Mouse (Mus musculus) embryonic facial prominence, embryonic 11.5 days (tissue): ENCODE data around the gene Fam163a. TPM values are rescaled to one million over a fixed set of nuclear protein-coding genes. Genes with fewer than 3 reads are reported as not detected.

Source experiments
- ATAC-seq: fragments of 200-750 bp; cut with Nextera tagmentation; replicated peaks from 2 replicates; pipeline ENCODE4 v1.8.0; 2017; ENCODE audit warnings: low read depth; ENCODE audit not compliant: insufficient number of reproducible peaks, low FRiP score, low TSS enrichment
- DNase-seq: peaks from one replicate; pipeline ENCODE4 v3.0.0-alpha.2; 2015; ENCODE audit warnings: low spot score
- H3K27ac ChIP-seq: fragments of 300-500 bp; sonication (generic); replicated peaks from 2 replicates; pipeline ENCODE4 v1.5.1; 2014; ENCODE audit warnings: mild to moderate bottlenecking, low read depth, low read length, control low read depth
- H3K27me3 ChIP-seq: fragments of 300-500 bp; sonication (generic); 2 replicates; pipeline ENCODE4 v1.6.1; 2014; ENCODE audit warnings: mild to moderate bottlenecking, low read length, moderate library complexity, mixed read lengths; ENCODE audit not compliant: control insufficient read depth, insufficient read depth
- H3K36me3 ChIP-seq: fragments of 300-500 bp; sonication (generic); replicated peaks from 2 replicates; pipeline ENCODE4 v1.6.1; 2014; ENCODE audit warnings: low read depth, mild to moderate bottlenecking, low read length, moderate library complexity, mixed read lengths; ENCODE audit not compliant: control insufficient read depth, insufficient read depth
- H3K4me1 ChIP-seq: fragments of 300-500 bp; sonication (generic); 2 replicates; pipeline ENCODE4 v1.6.1; 2014; ENCODE audit warnings: low read length, mixed read lengths; ENCODE audit not compliant: control insufficient read depth, insufficient read depth
- H3K4me2 ChIP-seq: fragments of 300-500 bp; sonication (generic); 2 replicates; pipeline ENCODE4 v1.6.1; 2014; ENCODE audit warnings: low read depth, mild to moderate bottlenecking, control low read depth, low read length, moderate library complexity
- H3K4me3 ChIP-seq: fragments of 300-500 bp; sonication (generic); 2 replicates; pipeline ENCODE4 v1.5.1; 2014; ENCODE audit warnings: low read depth, low read length, control low read depth
- H3K9ac ChIP-seq: fragments of 300-500 bp; sonication (generic); replicated peaks from 2 replicates; pipeline ENCODE4 v1.6.1; 2014; ENCODE audit warnings: mild to moderate bottlenecking, control low read depth, low read length
- H3K9me3 ChIP-seq: fragments of 300-500 bp; sonication (generic); replicated peaks from 2 replicates; pipeline ENCODE4 v1.6.1; 2016; ENCODE audit warnings: mild to moderate bottlenecking, low read length, inconsistent platforms, mixed read lengths; ENCODE audit not compliant: control insufficient read depth
- WGBS: fragments of 180-500 bp; shearing (Covaris S2); extraction: QIAGEN DNeasy Blood & Tissue Kit; methylation state at CpG from one replicate; pipeline ENCODE4 v1.1.7; 2014; 5-methylcytosine and 5-hydroxymethylcytosine counted together
- polyA plus RNA-seq: library from polyadenylated mRNA; unstranded; fragments of >200 nt; fragmentation: Nextera tagmentation; extraction: Ambion mirVana; gene quantifications from 2 replicates; pipeline ENCODE4 v1.2.1, GENCODE M21; 2014

The Fam163a gene
- polyA plus RNA-seq, 1 experiment from 2014 or later = 1.2 TPM

DNA sequence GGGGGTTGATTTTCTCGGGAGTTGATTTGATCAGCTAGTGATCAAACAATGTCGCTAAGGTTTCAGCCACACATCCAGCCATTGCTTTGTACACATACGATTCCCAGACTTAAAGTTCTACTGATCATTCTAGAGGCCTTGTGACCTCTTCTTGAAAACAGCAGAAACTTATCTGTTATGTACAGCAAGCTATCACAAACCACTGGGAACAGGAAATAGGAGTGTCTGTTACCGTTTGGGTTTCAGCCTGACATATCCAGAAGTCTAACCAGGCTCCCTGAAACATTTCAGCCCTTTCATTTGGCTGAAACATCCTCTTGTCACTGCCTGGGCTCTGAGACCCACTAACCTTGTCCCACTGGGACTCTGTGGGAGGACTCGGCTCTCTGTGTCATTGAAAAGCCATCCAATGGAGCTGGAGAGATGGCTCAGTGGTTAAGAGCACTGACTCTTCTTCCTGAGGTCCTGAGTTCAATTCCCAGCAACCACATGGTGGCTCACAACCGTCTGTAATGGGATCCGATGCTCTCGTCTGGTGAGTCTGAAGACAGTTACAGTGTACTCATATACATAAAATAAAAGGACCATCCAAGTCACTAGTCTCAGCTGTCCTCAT, 90.8 kb downstream of the Fam163a start:
- H3K27ac ChIP-seq = no peak overlapping the region
- DNase-seq = no peak
- H3K27me3 ChIP-seq = no peaks in the 10 kb centered on the region
- no peaks in the 10 kb centered on the region for H3K4me1 ChIP-seq
- H3K9ac ChIP-seq = no peak overlapping the region
- 79% methylated on average over 8 of the region's 8 CpGs for WGBS
- H3K36me3 ChIP-seq = no peaks in the 10 kb centered on the region
- H3K4me2 ChIP-seq = no peak overlapping the region
- H3K9me3 ChIP-seq = no peaks in the 10 kb centered on the region
- no peak overlapping the region for H3K4me3 ChIP-seq
- ATAC-seq = no peak

GRCm38 (mm10) chr1:156112142-156112541, 92.7 kb downstream of the Fam163a start:
- ATAC-seq (no peak), DNase-seq (no peak)
- Histone ChIP-seq H3K36me3 (no peaks in the 10 kb centered on the region), H3K9me3 (no peaks in the 10 kb centered on the region), H3K4me3 (no peak overlapping the region), H3K4me2 (no peak overlapping the region), H3K27ac (no peak overlapping the region), H3K9ac (no peak overlapping the region), H3K27me3 (no peaks in the 10 kb centered on the region), H3K4me1 (no peaks in the 10 kb centered on the region)
- 64% methylated on average over 7 of the region's 7 CpGs for WGBS

GRCm38 (mm10) chr1:156111728-156112127, 93.1 kb downstream of the Fam163a start:
- DNase-seq (no peak), ATAC-seq (no peak)
- H3K9ac ChIP-seq = no peak overlapping the region
- no peak overlapping the region for H3K4me2 ChIP-seq
- H3K9me3 ChIP-seq = no peaks in the 10 kb centered on the region
- no peaks in the 10 kb centered on the region for H3K36me3 ChIP-seq
- no peaks in the 10 kb centered on the region for H3K4me1 ChIP-seq
- 28% methylated on average over 12 of the region's 12 CpGs for WGBS
- H3K27me3 ChIP-seq = no peaks in the 10 kb centered on the region
- no peak overlapping the region for H3K27ac ChIP-seq
- H3K4me3 ChIP-seq = no peak overlapping the region

DNA sequence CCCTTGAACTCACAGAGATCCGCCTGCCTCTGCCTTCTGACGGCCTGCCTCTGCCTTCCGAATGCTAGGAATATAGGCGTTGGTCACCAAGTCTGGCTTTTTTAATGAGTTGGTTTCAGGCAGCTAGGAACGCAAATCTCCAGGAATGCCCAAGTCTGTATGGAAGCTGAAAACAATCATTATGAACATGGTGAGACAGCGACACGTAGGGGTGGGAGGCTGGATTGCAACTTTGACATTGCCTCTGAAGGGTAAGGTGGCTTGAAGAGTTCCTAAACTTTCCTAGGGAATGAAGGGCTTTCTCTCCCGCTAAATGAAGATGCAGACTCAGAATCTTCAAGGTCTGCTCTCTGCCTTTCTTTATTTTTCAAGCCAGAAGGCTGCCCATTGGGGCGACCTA, 93.7 kb downstream of the Fam163a start:
- Histone ChIP-seq H3K36me3 (no peaks in the 10 kb centered on the region), H3K4me2 (no peak overlapping the region), H3K4me3 (no peak overlapping the region), H3K9ac (no peak overlapping the region), H3K27ac (no peak overlapping the region), H3K27me3 (no peaks in the 10 kb centered on the region), H3K9me3 (no peaks in the 10 kb centered on the region), H3K4me1 (no peaks in the 10 kb centered on the region)
- WGBS = 75% methylated on average over 9 of the region's 9 CpGs
- DNase-seq (no peak), ATAC-seq (no peak)

GRCm38 (mm10) chr1:156108400-156108799, 96.4 kb downstream of the Fam163a start:
- Histone ChIP-seq H3K27ac (no peak overlapping the region), H3K4me2 (no peak overlapping the region), H3K4me1 (no peaks in the 10 kb centered on the region), H3K27me3 (no peaks in the 10 kb centered on the region), H3K9ac (no peak overlapping the region), H3K4me3 (no peak overlapping the region), H3K36me3 (no peaks in the 10 kb centered on the region), H3K9me3 (no peaks in the 10 kb centered on the region)
- ATAC-seq = no peak
- WGBS = 64% methylated on average over 10 of the region's 10 CpGs
- DNase-seq = no peak

DNA sequence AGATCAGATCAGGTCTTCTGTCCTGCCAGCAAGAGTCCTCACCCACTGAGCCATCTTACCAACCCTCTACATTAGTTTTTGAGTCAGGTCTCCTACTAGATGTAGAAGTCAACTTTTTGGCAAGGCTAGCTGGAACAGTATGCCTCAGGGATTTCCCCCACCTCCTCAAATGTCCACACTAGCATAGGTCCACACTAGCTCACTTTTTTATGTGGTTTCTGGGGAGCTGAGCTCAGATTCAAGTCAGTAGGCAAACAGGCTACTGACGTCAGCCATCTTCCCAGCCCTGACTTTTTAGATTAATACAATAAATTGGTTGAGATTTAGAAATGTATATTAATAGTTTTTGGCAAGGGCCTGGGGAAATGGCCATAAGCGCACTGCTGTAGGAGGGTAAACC, 97.4 kb downstream of the Fam163a start:
- WGBS = 85% methylated on average over 2 of the region's 2 CpGs
- Histone ChIP-seq H3K4me2 (no peak overlapping the region), H3K4me1 (no peaks in the 10 kb centered on the region), H3K9ac (no peak overlapping the region), H3K27ac (no peak overlapping the region), H3K36me3 (no peaks in the 10 kb centered on the region), H3K9me3 (no peaks in the 10 kb centered on the region), H3K4me3 (no peak overlapping the region), H3K27me3 (no peaks in the 10 kb centered on the region)
- no peak for DNase-seq
- ATAC-seq = no peak

- H3K4me3 ChIP-seq = no peak overlapping the region
- H3K4me1 ChIP-seq = no peaks in the 10 kb centered on the region
- H3K36me3 ChIP-seq = no peaks in the 10 kb centered on the region
- no peak overlapping the region for H3K27ac ChIP-seq
- no peak for ATAC-seq
- H3K4me2 ChIP-seq = no peak overlapping the region
- H3K9me3 ChIP-seq = no peaks in the 10 kb centered on the region
- H3K27me3 ChIP-seq = no peaks in the 10 kb centered on the region
- no peak overlapping the region for H3K9ac ChIP-seq
- no peak for DNase-seq
- WGBS = 71% methylated on average over 2 of the region's 2 CpGs
These were observed 99.4 kb downstream of the Fam163a start for GRCm38 (mm10) chr1:156105381-156105780.

DNA sequence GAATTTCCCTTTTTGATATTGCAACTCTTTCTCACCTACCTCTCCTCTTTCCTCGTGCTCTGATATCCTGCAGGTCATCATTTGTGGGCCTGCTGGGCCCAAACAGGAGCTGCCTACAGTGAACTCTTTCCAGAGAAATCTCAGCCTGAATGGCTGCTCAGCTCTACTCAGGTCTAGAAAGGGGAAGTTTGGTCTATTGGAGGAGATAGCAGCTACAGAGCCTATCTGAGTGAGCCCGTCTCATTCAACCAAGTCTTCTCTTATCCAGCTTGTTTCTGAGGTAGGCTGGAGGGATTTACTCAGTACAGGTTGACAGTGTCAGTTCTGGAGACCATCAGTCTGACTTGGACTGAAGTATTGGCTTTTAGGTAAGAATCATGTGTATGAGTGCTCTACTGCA, 101.1 kb downstream of the Fam163a start:
- 91% methylated on average over 2 of the region's 2 CpGs for WGBS
- no peak for ATAC-seq
- no peak for DNase-seq
- H3K4me1 ChIP-seq = no peaks in the 10 kb centered on the region
- no peak overlapping the region for H3K4me3 ChIP-seq
- H3K9me3 ChIP-seq = no peaks in the 10 kb centered on the region
- no peaks in the 10 kb centered on the region for H3K36me3 ChIP-seq
- H3K9ac ChIP-seq = no peak overlapping the region
- no peaks in the 10 kb centered on the region for H3K27me3 ChIP-seq
- no peak overlapping the region for H3K4me2 ChIP-seq
- no peak overlapping the region for H3K27ac ChIP-seq
